Mouse (Mus musculus) intestine, embryonic 14.5 days (tissue): ENCODE measurements around the gene Smg9. TPM values are rescaled to one million over a fixed set of nuclear protein-coding genes. Genes with fewer than 3 reads are reported as not detected.

Source experiments
- ATAC-seq: fragments of 200-750 bp; cut with Nextera tagmentation; replicated peaks from 2 replicates; pipeline ENCODE4 v1.8.0; 2017; ENCODE audit warnings: low read depth, moderate number of reproducible peaks, moderate TSS enrichment, moderate library complexity; ENCODE audit not compliant: low FRiP score, low TSS enrichment
- DNase-seq: peaks from one replicate; pipeline ENCODE4 v3.0.0-alpha.2; 2018; ENCODE audit warnings: low spot score
- H3K27ac ChIP-seq: fragments of 300-500 bp; sonication (generic); 2 replicates; pipeline ENCODE4 v1.5.1; 2014; ENCODE audit warnings: low read depth, mild to moderate bottlenecking, control low read depth
- H3K27me3 ChIP-seq: fragments of 300-500 bp; sonication (generic); replicated peaks from 2 replicates; pipeline ENCODE4 v1.6.1; 2014; ENCODE audit warnings: low read length, control low read depth; ENCODE audit not compliant: control insufficient read depth, insufficient read depth
- H3K36me3 ChIP-seq: fragments of 300-500 bp; sonication (generic); 2 replicates; pipeline ENCODE4 v1.6.1; 2014; ENCODE audit warnings: low read length, control low read depth; ENCODE audit not compliant: control insufficient read depth, insufficient read depth
- H3K4me1 ChIP-seq: fragments of 300-500 bp; sonication (generic); replicated peaks from 2 replicates; pipeline ENCODE4 v1.6.1; 2014; ENCODE audit warnings: low read length, control low read depth, mixed read lengths; ENCODE audit not compliant: control insufficient read depth, insufficient read depth
- H3K4me2 ChIP-seq: fragments of 300-500 bp; sonication (generic); 2 replicates; pipeline ENCODE4 v1.6.1; 2014; ENCODE audit warnings: low read length
- H3K4me3 ChIP-seq: fragments of 300-500 bp; sonication (generic); 2 replicates; pipeline ENCODE4 v1.5.1; 2014; ENCODE audit warnings: low read depth, low read length, control low read depth, mixed read lengths
- H3K9ac ChIP-seq: fragments of 300-500 bp; sonication (generic); 2 replicates; pipeline ENCODE4 v1.6.1; 2014; ENCODE audit warnings: mild to moderate bottlenecking, low read length
- H3K9me3 ChIP-seq: fragments of 300-500 bp; sonication (generic); 2 replicates; pipeline ENCODE4 v1.6.1; 2016; ENCODE audit warnings: low read length, control low read depth; ENCODE audit not compliant: control insufficient read depth
- WGBS: fragments of 180-500 bp; shearing (Covaris S2); extraction: QIAGEN DNeasy Blood & Tissue Kit; methylation state at CpG from one replicate; pipeline ENCODE4 v1.1.7; 2014; 5-methylcytosine and 5-hydroxymethylcytosine counted together
- polyA plus RNA-seq: library from polyadenylated mRNA; unstranded; fragments of >200 nt; fragmentation: Nextera tagmentation; extraction: Ambion mirVana; gene quantifications from 2 replicates; pipeline ENCODE4 v1.2.1, GENCODE M21; 2014

Smg9 gene
- polyA plus RNA-seq, 1 experiment from 2014 or later: 24.5 TPM

DNA sequence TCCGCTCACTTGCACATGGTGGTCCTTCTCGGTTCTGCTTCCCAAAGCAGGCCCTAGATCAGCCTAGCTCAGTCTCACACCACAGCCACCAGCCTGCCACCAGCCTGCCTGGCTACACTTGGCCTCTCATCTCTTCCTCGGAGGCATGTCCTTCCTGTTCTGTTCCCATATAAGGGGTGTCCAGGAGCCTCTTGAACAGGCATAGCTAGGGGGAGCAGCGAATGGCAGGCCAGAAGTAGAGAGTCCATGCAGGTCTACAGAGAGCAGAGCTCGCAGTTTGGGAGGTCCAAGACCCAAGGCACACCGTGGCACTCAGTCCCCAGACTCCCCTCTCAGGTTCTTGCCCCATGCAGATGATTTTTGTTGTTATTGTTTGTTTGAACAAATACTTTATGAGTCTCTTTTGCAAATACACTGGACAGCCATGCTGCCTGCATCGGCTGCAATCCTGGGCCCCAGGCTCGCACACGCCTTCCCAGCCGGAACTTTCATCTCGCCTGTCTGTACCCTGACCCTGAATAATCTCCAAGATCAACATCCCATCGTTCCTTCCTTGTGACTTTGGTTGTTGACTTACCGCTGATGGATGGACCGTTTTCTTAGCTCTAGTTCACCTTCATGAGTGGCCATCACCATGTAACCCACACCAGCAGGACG lies 23.8 kb downstream of the Smg9 start:
- WGBS: 77% methylated on average over 15 of the region's 15 CpGs
- H3K9me3 ChIP-seq: no peaks in the 10 kb centered on the region
- no peak overlapping the region for H3K27ac ChIP-seq
- H3K36me3 ChIP-seq: peaks cover 22% of the 10 kb centered on the region
- H3K4me3 ChIP-seq: no peak overlapping the region
- no peak for DNase-seq
- no peak overlapping the region for H3K9ac ChIP-seq
- no peaks in the 10 kb centered on the region for H3K4me1 ChIP-seq
- ATAC-seq: no peak
- H3K27me3 ChIP-seq: no peaks in the 10 kb centered on the region
- no peak overlapping the region for H3K4me2 ChIP-seq

DNA sequence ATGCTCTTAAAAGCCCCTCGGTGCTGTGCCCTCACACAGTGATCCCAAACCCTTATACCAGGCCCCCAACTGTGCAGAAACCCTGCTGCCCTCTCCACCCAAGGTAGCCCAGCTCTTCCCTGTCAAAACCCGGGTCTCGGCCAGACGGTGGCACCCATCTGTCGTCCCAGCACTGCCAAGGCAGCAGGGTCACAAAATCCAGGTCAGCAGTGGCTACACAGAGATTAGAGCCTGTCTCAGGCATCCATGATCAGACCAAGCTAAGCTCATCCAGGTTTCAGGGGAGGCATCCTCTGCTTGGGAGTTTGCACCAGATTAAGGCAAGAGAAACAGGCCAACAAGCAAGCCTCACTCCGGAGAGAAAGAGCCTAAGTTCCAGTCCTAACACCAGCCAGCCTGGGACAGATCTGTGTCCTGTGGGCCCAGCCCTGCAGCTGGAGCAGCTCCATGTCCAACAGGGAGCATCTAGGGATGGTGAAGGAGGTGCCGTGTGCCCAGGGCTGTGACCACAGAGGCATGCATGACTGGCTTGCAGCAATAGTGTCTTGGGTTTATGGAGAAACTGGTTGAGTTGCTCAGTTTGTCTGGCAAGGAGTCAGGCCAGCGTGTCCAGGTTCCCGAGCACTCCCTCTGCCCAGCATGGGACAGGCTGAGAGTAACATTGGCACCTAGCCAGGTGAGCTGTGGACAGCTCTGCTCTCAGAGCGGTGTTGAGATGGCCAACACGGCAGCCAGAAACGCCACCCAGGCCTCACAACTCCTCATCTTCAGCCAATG lies 24.7 kb downstream of the Smg9 start:
- no peak for ATAC-seq

DNA sequence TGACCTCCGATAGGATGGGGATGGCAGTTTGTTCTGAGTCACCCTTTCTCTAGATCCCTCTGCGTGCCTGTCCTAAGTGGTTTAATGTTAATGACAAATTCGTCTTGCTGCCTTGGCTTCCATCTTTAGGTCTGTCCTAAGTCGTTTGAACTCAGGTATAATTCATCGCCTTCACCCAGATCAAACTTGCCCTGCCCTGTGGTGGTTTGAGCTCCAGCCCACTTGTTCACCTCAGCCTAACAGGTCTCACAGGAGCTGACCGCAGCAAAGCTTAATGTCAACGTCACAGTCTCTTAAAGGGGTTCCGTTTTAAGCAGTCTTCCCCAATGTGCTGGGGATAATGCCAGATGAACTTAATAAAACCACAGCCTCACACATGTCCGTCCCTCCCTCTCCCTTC lies 26.5 kb downstream of the Smg9 start:
- no peaks in the 10 kb centered on the region for H3K4me1 ChIP-seq
- H3K27me3 ChIP-seq: no peaks in the 10 kb centered on the region
- WGBS: 77% methylated on average over 9 of the region's 9 CpGs
- DNase-seq: no peak
- no peak overlapping the region for H3K4me3 ChIP-seq
- H3K9me3 ChIP-seq: no peaks in the 10 kb centered on the region
- no peak overlapping the region for H3K27ac ChIP-seq
- no peak for ATAC-seq
- no peak overlapping the region for H3K9ac ChIP-seq
- H3K36me3 ChIP-seq: peaks cover 17% of the 10 kb centered on the region
- no peak overlapping the region for H3K4me2 ChIP-seq

More for the DNA sequence above, 24.7 kb downstream of the Smg9 start:
- Histone ChIP-seq H3K4me3 (no peak overlapping the region), H3K9ac (no peak overlapping the region), H3K27me3 (no peaks in the 10 kb centered on the region), H3K4me1 (no peaks in the 10 kb centered on the region), H3K36me3 (peaks cover 22% of the 10 kb centered on the region), H3K9me3 (no peaks in the 10 kb centered on the region), H3K4me2 (no peak overlapping the region), H3K27ac (no peak overlapping the region)
- no peak for DNase-seq
- WGBS: 81% methylated on average over 12 of the region's 12 CpGs

DNA sequence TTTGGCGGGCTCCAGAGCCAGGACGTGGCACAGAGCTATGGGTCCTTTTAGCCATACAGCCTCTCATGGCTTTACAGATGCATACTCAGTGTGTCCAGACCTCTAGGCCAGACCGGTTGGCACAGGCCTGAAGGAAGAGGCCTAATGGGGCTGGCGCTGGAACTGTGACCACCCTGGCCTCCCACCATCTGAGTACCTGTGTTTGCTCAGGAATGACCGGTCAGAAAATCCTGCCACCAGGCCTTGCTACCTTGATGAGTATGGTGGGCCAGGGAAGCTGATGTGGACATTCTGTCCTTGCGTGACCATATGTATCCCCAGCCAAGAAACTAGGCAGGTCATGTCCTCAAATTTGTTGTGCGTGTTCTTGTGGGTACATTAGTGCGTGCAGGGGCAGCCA lies 27.7 kb downstream of the Smg9 start:
- 96% methylated on average over 8 of the region's 8 CpGs for WGBS
- Histone ChIP-seq H3K4me2 (no peak overlapping the region), H3K36me3 (peaks cover 8% of the 10 kb centered on the region), H3K27ac (no peak overlapping the region), H3K4me3 (no peak overlapping the region), H3K27me3 (0 out of 2 replicates have a peak, but pooled peaks cover under 1% of the 10 kb centered on the region), H3K4me1 (no peaks in the 10 kb centered on the region), H3K9ac (no peak overlapping the region), H3K9me3 (no peaks in the 10 kb centered on the region)
- ATAC-seq (no peak), DNase-seq (no peak)

DNA sequence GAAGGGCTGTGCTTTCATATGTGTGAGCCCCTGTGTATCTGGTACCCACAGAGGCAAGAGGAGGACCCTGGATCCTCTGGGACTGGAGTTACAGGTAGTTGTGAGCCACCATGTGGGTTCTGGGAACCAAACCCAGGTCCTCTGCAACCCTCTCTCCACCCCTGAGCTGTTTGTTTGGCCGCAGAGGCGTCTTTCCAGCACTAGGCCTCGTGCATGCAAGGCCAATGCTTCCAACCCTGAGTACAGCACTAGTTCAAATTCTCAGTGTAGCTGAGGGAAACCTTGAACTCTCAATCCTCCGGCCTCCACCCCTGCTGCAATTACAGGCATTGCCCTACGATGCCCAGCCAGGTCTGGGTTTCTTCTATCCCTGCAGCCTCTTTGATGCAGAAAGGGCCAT lies 29.3 kb downstream of the Smg9 start:
- Histone ChIP-seq H3K27ac (no peak overlapping the region), H3K9ac (no peak overlapping the region), H3K4me1 (no peaks in the 10 kb centered on the region), H3K4me2 (no peak overlapping the region), H3K9me3 (peaks cover 6% of the 10 kb centered on the region; the same call in 1 of the 2 replicates), H3K4me3 (no peak overlapping the region), H3K27me3 (peaks cover 8% of the 10 kb centered on the region; the same call in 1 of the 2 replicates), H3K36me3 (no peaks in the 10 kb centered on the region)
- DNase-seq: no peak
- WGBS: 89% methylated on average over 5 of the region's 5 CpGs
- no peak for ATAC-seq

DNA sequence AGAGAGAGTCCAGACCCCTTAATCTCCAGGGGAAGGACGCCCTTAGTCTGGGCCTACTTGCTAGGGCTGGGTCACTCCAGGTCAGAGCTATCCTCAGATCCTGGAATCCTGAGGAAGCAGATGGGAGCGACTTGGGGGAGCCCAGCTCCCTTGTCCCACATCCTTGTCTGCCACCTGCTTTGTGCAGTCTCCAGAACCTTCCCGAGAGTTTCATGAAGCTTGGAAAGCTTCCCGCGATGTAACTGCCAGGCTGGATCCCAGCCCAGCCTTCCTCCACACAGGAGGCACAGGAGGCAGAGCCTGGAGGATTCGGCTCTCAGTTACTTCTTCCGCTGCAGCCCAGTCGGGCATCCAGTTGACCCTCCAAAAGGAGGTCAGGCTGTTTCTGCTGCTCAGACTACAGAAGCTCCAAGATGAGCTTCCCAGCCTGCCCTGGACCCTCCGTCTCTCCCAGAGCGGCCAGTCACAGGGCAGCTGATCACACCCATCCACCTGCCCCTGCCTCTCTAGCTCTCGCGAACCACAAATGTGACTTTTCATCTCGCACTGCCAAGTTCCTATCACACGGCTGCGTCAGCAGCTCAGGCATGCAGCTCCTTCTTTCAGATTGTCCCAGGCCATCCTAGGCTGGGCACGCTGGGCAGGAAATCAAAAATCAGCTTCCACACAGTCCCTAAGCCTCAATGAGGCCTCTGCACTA lies 30.1 kb downstream of the Smg9 start:
- Histone ChIP-seq H3K4me2 (no peak overlapping the region), H3K9me3 (peaks cover 6% of the 10 kb centered on the region; the same call in 1 of the 2 replicates), H3K27me3 (peaks cover 8% of the 10 kb centered on the region; the same call in 1 of the 2 replicates), H3K4me3 (no peak overlapping the region), H3K9ac (no peak overlapping the region), H3K36me3 (no peaks in the 10 kb centered on the region), H3K27ac (no peak overlapping the region), H3K4me1 (no peaks in the 10 kb centered on the region)
- DNase-seq (no peak), ATAC-seq (no peak)
- 69% methylated on average over 16 of the region's 16 CpGs for WGBS

DNA sequence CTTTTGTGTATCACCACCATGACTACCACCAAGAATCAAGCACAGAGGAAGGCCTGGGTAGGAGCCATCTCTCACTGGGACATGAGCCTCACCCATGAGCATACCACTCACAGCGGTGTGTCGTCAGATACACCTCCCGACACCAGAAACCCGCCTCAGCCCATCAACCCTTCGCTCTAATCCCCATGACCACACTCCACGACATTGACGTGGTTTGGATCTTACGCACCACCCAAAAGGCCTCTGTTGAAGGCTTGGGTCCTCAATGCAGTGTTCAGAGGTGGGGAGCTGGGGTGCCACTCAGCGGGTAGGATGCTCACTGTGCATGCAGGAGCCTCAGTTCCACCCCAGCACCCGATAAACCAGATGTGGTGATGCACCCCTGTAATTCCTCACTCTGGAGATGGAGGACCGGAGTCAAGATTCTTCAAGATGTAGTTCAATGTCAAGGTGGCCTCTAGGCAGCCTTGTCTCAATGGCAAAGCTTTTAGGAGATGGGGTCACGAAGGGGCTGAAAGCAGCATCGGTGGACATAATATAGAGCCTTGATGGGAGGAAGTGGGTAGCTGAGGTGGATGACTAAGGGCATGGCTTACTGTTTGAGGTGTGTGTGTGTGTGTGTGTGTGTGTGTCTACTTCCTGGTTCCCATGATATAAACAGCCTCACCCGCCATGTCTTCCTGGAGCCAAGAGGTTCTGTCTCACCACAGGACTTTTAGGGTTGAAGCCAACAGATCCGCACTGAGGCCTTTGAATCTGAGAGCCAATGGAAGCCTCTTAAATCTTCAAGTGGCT lies 31.3 kb downstream of the Smg9 start:
- no peak for DNase-seq
- Histone ChIP-seq H3K36me3 (no peaks in the 10 kb centered on the region), H3K4me1 (no peaks in the 10 kb centered on the region), H3K27ac (no peak overlapping the region), H3K9ac (no peak overlapping the region), H3K27me3 (peaks cover 8% of the 10 kb centered on the region; the same call in 1 of the 2 replicates), H3K4me3 (no peak overlapping the region), H3K9me3 (peaks cover 6% of the 10 kb centered on the region; the same call in 1 of the 2 replicates), H3K4me2 (no peak overlapping the region)
- 94% methylated on average over 15 of the region's 15 CpGs for WGBS
- ATAC-seq: no peak

DNA sequence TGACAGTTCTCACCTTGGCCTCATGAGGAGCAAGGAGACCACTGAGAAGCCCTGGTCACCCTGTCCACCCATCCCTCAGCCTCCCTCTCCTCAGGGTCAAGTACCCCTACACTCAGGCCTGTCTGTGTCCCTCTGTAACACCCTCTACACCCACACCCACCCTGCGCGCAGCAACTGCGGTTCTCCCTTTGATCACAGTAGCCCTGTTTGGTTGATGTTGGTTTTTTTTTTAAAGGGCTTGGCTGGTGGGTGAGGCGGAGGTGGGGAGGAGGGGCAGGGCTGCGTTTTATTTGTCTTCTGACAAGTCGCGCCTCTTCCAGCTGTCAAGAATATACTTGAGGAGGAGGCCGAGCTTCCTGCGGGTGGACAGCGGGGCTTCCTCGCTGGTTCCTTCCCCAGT lies 32.3 kb downstream of the Smg9 start:
- Histone ChIP-seq H3K36me3 (no peaks in the 10 kb centered on the region), H3K9me3 (peaks cover 6% of the 10 kb centered on the region; the same call in 1 of the 2 replicates), H3K4me2 (no peak overlapping the region), H3K27ac (no peak overlapping the region), H3K9ac (no peak overlapping the region), H3K4me3 (no peak overlapping the region), H3K4me1 (no peaks in the 10 kb centered on the region), H3K27me3 (peaks cover 8% of the 10 kb centered on the region; the same call in 1 of the 2 replicates)
- DNase-seq: no peak
- 50% methylated on average over 11 of the region's 11 CpGs for WGBS
- no peak for ATAC-seq
